Mouse (Mus musculus): Measurements from ENCODE around the gene Epn1.

- no peak for TF ChIP-seq E2F4 (IDR thresholded peaks at IDR 0.05; ENCODE audit: insufficient replicate concordance, low read depth, low read length)
- peak; percentile 77 for TF ChIP-seq TCF12 (IDR thresholded peaks at IDR 0.05; ENCODE audit: low read depth, low read length)
- no peak for TF ChIP-seq ZNF384 (IDR thresholded peaks at IDR 0.05; ENCODE audit: low read depth, low read length)
These were observed 28.5 kb upstream of the Epn1 start, which contains the start of gene Zfp580 for GRCm38 (mm10) chr7:5051193-5052192.
